Mouse (Mus musculus) hindbrain, embryonic 16.5 days (tissue): ENCODE data around the gene Gm5475. TPM values are rescaled to one million over a fixed set of nuclear protein-coding genes. Genes with fewer than 3 reads are reported as not detected.

Source experiments
- ATAC-seq: fragments of 200-750 bp; cut with Nextera tagmentation; 2 replicates; pipeline ENCODE4 v1.8.0; 2017; ENCODE audit warnings: moderate TSS enrichment, moderate library complexity
- H3K27ac ChIP-seq: fragments of 300-500 bp; sonication (generic); 2 replicates; pipeline ENCODE4 v1.5.1; 2014; ENCODE audit warnings: low read depth, mild to moderate bottlenecking, control low read depth, low read length, moderate library complexity
- H3K27me3 ChIP-seq: fragments of 300-500 bp; sonication (generic); replicated peaks from 2 replicates; pipeline ENCODE4 v1.6.1; 2014; ENCODE audit warnings: low read length; ENCODE audit not compliant: control insufficient read depth, insufficient read depth
- H3K36me3 ChIP-seq: fragments of 300-500 bp; sonication (generic); 2 replicates; pipeline ENCODE4 v1.6.1; 2014; ENCODE audit warnings: mild to moderate bottlenecking, low read length, moderate library complexity, mixed read lengths; ENCODE audit not compliant: control insufficient read depth, insufficient read depth
- H3K4me1 ChIP-seq: fragments of 300-500 bp; sonication (generic); 2 replicates; pipeline ENCODE4 v1.6.1; 2014; ENCODE audit warnings: low read depth, low read length; ENCODE audit not compliant: control insufficient read depth, insufficient read depth
- H3K4me2 ChIP-seq: fragments of 300-500 bp; sonication (generic); 2 replicates; pipeline ENCODE4 v1.6.1; 2014; ENCODE audit warnings: mild to moderate bottlenecking, low read length, control low read depth, moderate library complexity
- H3K4me3 ChIP-seq: fragments of 300-500 bp; sonication (generic); 2 replicates; pipeline ENCODE4 v1.5.1; 2014; ENCODE audit warnings: mild to moderate bottlenecking, low read length, control low read depth, moderate library complexity
- H3K9ac ChIP-seq: fragments of 300-500 bp; sonication (generic); 2 replicates; pipeline ENCODE4 v1.6.1; 2014; ENCODE audit warnings: low read depth, mild to moderate bottlenecking, control low read depth, low read length, moderate library complexity
- H3K9me3 ChIP-seq: fragments of 300-500 bp; sonication (generic); 2 replicates; pipeline ENCODE4 v1.6.1; 2014; ENCODE audit warnings: mild to moderate bottlenecking, low read length, moderate library complexity; ENCODE audit not compliant: control insufficient read depth
- WGBS: fragments of 180-500 bp; shearing (Covaris S2); extraction: QIAGEN DNeasy Blood & Tissue Kit; methylation state at CpG from one replicate; pipeline ENCODE4 v1.1.7; 2014; 5-methylcytosine and 5-hydroxymethylcytosine counted together
- polyA plus RNA-seq: library from polyadenylated mRNA; unstranded; fragments of >200 nt; fragmentation: Nextera tagmentation; extraction: Ambion mirVana; gene quantifications from 2 replicates; pipeline ENCODE4 v1.2.1, GENCODE M21; 2015

Gene Gm5475
- polyA plus RNA-seq, 1 experiment from 2014 or later, result 0.11 TPM

DNA sequence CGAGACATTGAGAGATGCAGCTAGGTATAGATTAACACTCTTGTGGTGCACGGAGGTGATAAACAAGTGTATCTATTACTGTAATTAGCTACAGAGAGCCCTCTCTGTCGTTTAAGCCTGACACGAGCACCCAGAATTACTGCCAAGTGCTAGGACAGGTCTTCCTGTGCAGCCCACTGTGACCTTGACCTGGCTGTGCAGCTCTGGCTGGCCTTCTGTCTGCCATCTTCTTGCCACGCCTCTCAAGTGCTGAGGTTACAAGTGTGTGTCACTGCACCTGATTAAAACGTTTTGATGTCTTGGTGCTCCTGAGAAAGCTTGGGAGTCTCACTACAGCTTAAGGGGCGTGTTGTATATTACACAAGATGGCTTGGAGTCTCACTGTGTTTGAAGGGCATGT lies 30.9 kb upstream of the Gm5475 start:
- no peak overlapping the region for H3K4me2 ChIP-seq
- 80% methylated on average over 7 of the region's 7 CpGs for WGBS
- no peak for ATAC-seq
- H3K9me3 ChIP-seq, result no peaks in the 10 kb centered on the region
- H3K4me1 ChIP-seq, result no peaks in the 10 kb centered on the region
- H3K36me3 ChIP-seq, result peaks cover 11% of the 10 kb centered on the region
- H3K27me3 ChIP-seq, result no peaks in the 10 kb centered on the region
- H3K9ac ChIP-seq, result no peak overlapping the region
- no peak overlapping the region for H3K4me3 ChIP-seq
- H3K27ac ChIP-seq, result no peak overlapping the region

DNA sequence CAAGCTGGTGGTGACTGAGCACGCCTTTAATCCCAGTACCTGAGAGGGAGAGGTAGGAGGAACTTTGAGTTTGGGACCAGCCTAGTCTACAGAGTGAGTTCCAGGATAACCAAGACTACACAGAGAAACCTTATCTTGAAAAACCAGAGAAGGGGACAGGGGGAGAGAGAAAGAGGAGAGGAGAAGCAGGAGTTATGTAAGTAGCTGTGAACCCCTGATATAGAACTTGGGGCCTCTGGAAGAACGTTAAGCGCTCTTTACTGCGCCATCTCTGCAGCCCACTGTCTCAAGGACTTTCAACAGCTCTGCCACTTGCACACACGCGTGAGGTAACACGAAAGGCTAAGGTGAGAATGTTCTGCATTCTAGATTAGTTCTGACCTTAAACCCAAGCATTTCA lies 30.3 kb upstream of the Gm5475 start:
- H3K4me3 ChIP-seq, result no peak overlapping the region
- H3K4me2 ChIP-seq, result no peak overlapping the region
- no peak overlapping the region for H3K27ac ChIP-seq
- H3K36me3 ChIP-seq, result peaks cover 16% of the 10 kb centered on the region
- no peaks in the 10 kb centered on the region for H3K9me3 ChIP-seq
- no peaks in the 10 kb centered on the region for H3K27me3 ChIP-seq
- no peak overlapping the region for H3K9ac ChIP-seq
- 93% methylated on average over 7 of the region's 7 CpGs for WGBS
- ATAC-seq, result no peak
- no peaks in the 10 kb centered on the region for H3K4me1 ChIP-seq

DNA sequence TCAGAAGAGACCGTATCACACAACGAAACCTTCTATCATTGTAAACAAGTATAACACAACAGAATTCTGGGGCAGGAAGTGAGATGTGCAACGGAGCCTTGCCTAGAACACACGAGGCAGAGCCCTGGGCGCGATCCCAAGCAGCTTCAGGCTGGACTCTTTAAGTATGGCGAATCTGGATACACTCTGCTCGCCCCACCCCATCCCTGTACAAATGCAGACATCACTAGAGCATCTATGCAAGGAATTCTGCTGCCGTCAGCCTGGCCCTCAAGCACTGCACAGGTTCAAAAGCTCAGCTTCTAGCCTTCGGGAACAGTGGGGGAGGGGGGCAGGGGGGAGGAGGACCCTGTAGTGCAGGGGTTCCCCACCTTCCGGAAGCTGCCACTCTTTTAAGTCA lies 28.9 kb upstream of the Gm5475 start:
- 87% methylated on average over 11 of the region's 11 CpGs for WGBS
- no peak for ATAC-seq
- Histone ChIP-seq H3K9ac (no peak overlapping the region), H3K36me3 (peaks cover 26% of the 10 kb centered on the region), H3K4me3 (no peak overlapping the region), H3K27me3 (no peaks in the 10 kb centered on the region), H3K4me1 (no peaks in the 10 kb centered on the region), H3K27ac (no peak overlapping the region), H3K4me2 (no peak overlapping the region), H3K9me3 (no peaks in the 10 kb centered on the region)

DNA sequence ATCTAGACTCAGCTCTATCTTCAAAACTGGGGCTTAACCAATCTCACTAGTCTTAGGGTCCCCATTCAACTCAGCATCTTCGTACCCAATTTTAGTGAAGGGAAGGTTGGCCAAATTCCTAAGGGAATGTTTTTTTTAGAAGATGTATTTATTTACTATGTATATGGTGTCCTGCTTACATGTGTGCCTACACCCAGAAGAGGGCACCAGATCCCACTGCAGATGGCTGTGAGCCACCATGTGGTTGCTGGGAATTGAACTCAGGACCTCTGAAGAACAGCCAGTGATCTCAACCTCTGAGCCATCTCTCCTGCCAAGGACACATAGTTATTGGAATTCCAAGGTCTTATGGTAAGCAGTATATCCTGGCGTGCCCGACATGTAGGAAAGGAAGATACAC lies 26.4 kb upstream of the Gm5475 start:
- Histone ChIP-seq H3K4me3 (no peak overlapping the region), H3K36me3 (peaks cover 40% of the 10 kb centered on the region)
- 99% methylated on average over 3 of the region's 3 CpGs for WGBS

DNA sequence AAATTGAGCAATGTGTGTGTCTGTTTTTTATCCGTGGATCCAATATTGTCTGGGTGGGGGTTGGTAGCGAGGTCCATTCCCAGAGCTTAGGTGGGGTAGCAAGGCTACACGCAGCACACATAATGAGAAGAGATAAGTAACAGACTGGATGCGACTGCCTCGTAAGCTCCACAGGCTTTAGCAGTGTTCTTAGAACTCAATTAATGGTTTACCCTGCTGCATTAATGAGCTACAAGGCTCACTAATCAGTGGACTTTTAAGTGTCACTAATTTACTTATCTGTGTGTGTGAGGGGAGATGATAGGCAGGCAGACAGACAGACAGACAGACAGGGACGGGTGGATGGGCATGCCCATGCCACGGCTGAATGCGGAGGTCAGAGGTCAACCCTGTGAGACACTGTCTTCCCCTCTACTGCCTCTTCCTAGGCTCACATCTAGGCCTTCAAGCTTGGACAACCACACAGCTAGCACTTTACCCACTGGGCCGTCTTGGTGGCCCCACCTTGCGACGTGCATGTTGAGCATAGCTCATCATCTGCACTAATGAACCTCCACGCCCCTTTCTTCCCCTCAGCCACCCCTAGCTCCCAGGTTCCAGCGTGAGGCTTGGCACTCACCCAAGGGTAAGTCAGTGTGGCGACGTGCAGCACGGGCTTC lies 21.2 kb upstream of the Gm5475 start:
- ATAC-seq, result no peak
- Histone ChIP-seq H3K4me2 (no peak overlapping the region), H3K27me3 (no peaks in the 10 kb centered on the region), H3K9ac (no peak overlapping the region), H3K4me3 (no peak overlapping the region), H3K36me3 (peaks cover 43% of the 10 kb centered on the region), H3K27ac (no peak overlapping the region), H3K4me1 (no peaks in the 10 kb centered on the region), H3K9me3 (no peaks in the 10 kb centered on the region)
- WGBS, result 83% methylated on average over 16 of the region's 16 CpGs

More for the DNA sequence above, 26.4 kb upstream of the Gm5475 start:
- ATAC-seq, result no peak
- Histone ChIP-seq H3K4me2 (no peak overlapping the region), H3K27me3 (no peaks in the 10 kb centered on the region), H3K27ac (no peak overlapping the region), H3K4me1 (no peaks in the 10 kb centered on the region), H3K9me3 (no peaks in the 10 kb centered on the region), H3K9ac (no peak overlapping the region)

DNA sequence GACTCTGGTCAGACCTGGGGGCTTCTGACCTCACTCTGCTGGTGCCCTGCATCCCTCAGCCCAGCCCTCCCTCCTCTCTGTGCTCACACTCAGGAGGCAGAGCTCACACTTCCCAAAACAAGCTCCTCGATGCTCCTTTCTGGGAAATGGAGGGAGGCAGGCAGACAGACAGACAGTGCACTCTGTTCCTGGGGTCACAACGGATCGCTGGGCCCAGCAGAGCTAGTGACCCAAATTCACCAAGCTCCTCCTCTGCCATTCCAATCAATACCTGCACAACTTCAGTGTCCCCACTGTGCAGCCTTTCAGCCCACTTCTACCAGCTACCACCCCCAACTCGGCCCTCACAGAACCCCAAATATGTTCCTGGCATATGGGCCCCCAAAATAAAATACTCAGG lies 20.1 kb upstream of the Gm5475 start:
- no peaks in the 10 kb centered on the region for H3K9me3 ChIP-seq
- H3K4me1 ChIP-seq, result no peaks in the 10 kb centered on the region
- H3K9ac ChIP-seq, result no peak overlapping the region
- H3K27me3 ChIP-seq, result no peaks in the 10 kb centered on the region
- peaks cover 34% of the 10 kb centered on the region for H3K36me3 ChIP-seq
- no peak overlapping the region for H3K27ac ChIP-seq
- no peak for ATAC-seq
- no peak overlapping the region for H3K4me2 ChIP-seq
- WGBS, result 89% methylated on average over 4 of the region's 4 CpGs
- no peak overlapping the region for H3K4me3 ChIP-seq

DNA sequence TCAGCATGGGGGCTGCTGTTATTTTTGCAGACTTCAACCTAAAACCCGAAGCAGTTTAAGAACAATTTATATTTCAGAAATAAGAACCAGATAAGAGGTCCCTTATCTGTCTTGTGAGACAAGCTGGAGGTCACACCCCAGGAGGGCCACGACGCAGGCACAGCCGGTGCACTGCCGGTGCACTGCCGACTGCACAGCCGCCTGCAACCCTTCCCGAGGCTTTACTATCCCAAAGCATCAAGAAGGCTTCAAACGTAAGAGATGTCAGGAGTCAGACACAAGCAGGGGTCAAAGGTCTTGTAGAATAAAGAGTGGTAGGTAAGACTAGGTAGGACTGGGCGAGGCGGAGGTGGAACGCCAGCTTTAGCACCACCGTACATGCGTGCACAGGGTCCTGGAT lies 19.6 kb upstream of the Gm5475 start:
- H3K4me1 ChIP-seq, result no peaks in the 10 kb centered on the region
- H3K27ac ChIP-seq, result no peak overlapping the region
- H3K9me3 ChIP-seq, result no peaks in the 10 kb centered on the region
- H3K4me3 ChIP-seq, result no peak overlapping the region
- no peak overlapping the region for H3K4me2 ChIP-seq
- H3K36me3 ChIP-seq, result peaks cover 32% of the 10 kb centered on the region
- H3K9ac ChIP-seq, result no peak overlapping the region
- no peaks in the 10 kb centered on the region for H3K27me3 ChIP-seq
- no peak for ATAC-seq
- WGBS, result 94% methylated on average over 14 of the region's 14 CpGs

DNA sequence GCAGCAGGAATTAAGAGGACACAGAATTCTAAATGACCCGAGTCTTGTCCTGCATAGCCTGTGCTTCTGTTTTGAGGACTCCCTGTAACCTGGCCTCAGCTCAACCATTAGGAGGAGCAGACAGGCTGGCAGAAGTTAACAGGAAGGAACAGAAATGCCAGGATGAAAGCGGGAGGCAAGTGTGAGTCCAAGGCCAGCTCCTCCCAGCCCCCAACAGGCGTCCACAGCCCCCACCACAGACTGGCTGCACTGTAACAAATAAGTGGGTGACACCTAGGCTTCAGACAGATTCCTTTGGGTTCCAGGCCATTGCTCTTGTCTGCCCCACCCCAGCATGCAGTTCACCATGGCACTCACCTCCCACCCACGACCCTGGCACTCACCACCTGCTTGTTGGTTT lies 19.1 kb upstream of the Gm5475 start:
- ATAC-seq, result no peak
- H3K4me1 ChIP-seq, result no peaks in the 10 kb centered on the region
- H3K4me2 ChIP-seq, result no peak overlapping the region
- no peak overlapping the region for H3K27ac ChIP-seq
- no peaks in the 10 kb centered on the region for H3K9me3 ChIP-seq
- WGBS, result 90% methylated on average over 4 of the region's 4 CpGs
- peaks cover 30% of the 10 kb centered on the region for H3K36me3 ChIP-seq
- H3K4me3 ChIP-seq, result no peak overlapping the region
- no peaks in the 10 kb centered on the region for H3K27me3 ChIP-seq
- no peak overlapping the region for H3K9ac ChIP-seq

DNA sequence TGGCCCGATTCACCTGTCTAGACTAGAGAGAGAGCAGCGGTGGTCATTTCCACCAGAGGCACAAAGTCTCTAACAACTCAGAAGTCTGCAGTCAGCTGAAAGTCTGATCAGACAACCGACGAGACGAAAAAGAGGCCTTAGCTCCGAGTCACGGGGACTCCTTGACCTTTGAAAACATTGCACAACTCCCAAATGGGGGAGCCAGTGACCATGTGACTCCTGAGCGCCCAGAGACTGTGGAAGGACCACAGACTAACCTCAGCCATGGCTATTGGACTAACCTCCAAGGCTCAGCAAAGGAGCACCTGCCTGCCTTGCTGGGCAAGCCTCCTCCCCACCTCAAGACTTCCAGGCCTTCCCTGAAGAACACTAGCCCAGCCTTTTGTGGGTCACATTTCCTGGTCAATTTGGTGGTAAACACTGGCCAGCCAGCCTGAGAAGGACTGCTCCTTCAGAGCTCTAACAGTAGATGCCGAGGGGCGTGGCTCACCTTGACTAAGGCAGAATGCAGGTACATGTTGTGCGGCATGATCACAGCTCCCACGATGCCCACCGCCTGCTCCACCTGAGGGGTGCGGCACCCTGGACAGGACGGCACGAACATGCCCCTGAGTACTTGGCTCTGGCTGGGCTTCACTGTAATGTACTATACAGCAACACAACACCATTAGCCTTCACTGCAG lies 18.5 kb upstream of the Gm5475 start:
- Histone ChIP-seq H3K4me2 (no peak overlapping the region), H3K36me3 (peaks cover 28% of the 10 kb centered on the region), H3K9ac (no peak overlapping the region), H3K27me3 (no peaks in the 10 kb centered on the region), H3K4me1 (no peaks in the 10 kb centered on the region), H3K9me3 (no peaks in the 10 kb centered on the region), H3K27ac (no peak overlapping the region), H3K4me3 (no peak overlapping the region)
- ATAC-seq, result no peak
- 93% methylated on average over 16 of the region's 16 CpGs for WGBS
